Mouse (Mus musculus) kidney, postnatal 0 days (tissue): ENCODE measurements around the gene Col7a1. TPM values are rescaled to one million over a fixed set of nuclear protein-coding genes. Genes with fewer than 3 reads are reported as not detected.

Source experiments
- ATAC-seq: fragments of 200-750 bp; cut with Nextera tagmentation; replicated peaks from 2 replicates; pipeline ENCODE4 v1.8.0; 2017; ENCODE audit warnings: low read depth, moderate number of reproducible peaks, moderate TSS enrichment, moderate library complexity; ENCODE audit not compliant: low FRiP score
- DNase-seq: peaks from one replicate; pipeline ENCODE4 v3.0.0-alpha.2; 2016; ENCODE audit warnings: low spot score
- H3K27ac ChIP-seq: fragments of 300-500 bp; sonication (generic); 2 replicates; pipeline ENCODE4 v1.5.1; 2014; ENCODE audit warnings: mild to moderate bottlenecking
- H3K27me3 ChIP-seq: fragments of 300-500 bp; sonication (generic); 2 replicates; pipeline ENCODE4 v1.6.1; 2014; ENCODE audit warnings: low read length, mixed read lengths; ENCODE audit not compliant: insufficient read depth
- H3K36me3 ChIP-seq: fragments of 300-500 bp; sonication (generic); 2 replicates; pipeline ENCODE4 v1.6.1; 2014; ENCODE audit warnings: low read length, mixed read lengths; ENCODE audit not compliant: insufficient read depth
- H3K4me1 ChIP-seq: fragments of 300-500 bp; sonication (generic); replicated peaks from 2 replicates; pipeline ENCODE4 v1.6.1; 2014; ENCODE audit warnings: antibody characterized with exemption, low read length, mixed read lengths; ENCODE audit not compliant: insufficient read depth
- H3K4me2 ChIP-seq: fragments of 300-500 bp; sonication (generic); 2 replicates; pipeline ENCODE4 v1.6.1; 2014; ENCODE audit warnings: mild to moderate bottlenecking, low read length, moderate library complexity, mixed read lengths
- H3K4me3 ChIP-seq: fragments of 300-500 bp; sonication (generic); replicated peaks from 2 replicates; pipeline ENCODE4 v1.5.1; 2014; ENCODE audit warnings: low read depth, low read length
- H3K9ac ChIP-seq: fragments of 300-500 bp; sonication (generic); 2 replicates; pipeline ENCODE4 v1.6.1; 2014; ENCODE audit warnings: low read depth, low read length
- H3K9me3 ChIP-seq: fragments of 300-500 bp; sonication (generic); replicated peaks from 2 replicates; pipeline ENCODE4 v1.6.1; 2016; ENCODE audit warnings: low read length, inconsistent platforms, mixed read lengths
- CTCF ChIP-seq: IDR thresholded peaks from 2 replicates; pipeline ENCODE4 v1.5.1; 2016; ENCODE audit warnings: antibody characterized with exemption, low read depth, mild to moderate bottlenecking, moderate library complexity
- WGBS: fragments of 180-500 bp; shearing (Covaris S2); extraction: QIAGEN DNeasy Blood & Tissue Kit; methylation state at CpG from one replicate; pipeline ENCODE4 v1.1.7; 2014; 5-methylcytosine and 5-hydroxymethylcytosine counted together
- polyA plus RNA-seq: library from polyadenylated mRNA; unstranded; fragments of >200 nt; fragmentation: Nextera tagmentation; extraction: Ambion mirVana; gene quantifications from 2 replicates; pipeline ENCODE4 v1.2.1, GENCODE M21; 2015

The Col7a1 gene
- polyA plus RNA-seq, 1 experiment from 2014 or later: 3.1 TPM

- ATAC-seq: 0 out of 2 replicates have a peak, but pooled peaks have one; percentile 3
- 22% methylated on average over 3 of the region's 3 CpGs for WGBS
- H3K9me3 ChIP-seq: no peaks in the 10 kb centered on the region
- H3K36me3 ChIP-seq: peaks cover 19% of the 10 kb centered on the region
- no peak overlapping the region for H3K4me3 ChIP-seq
- H3K4me1 ChIP-seq: no peaks in the 10 kb centered on the region
- no peak for TF ChIP-seq CTCF
- no peaks in the 10 kb centered on the region for H3K27me3 ChIP-seq
- DNase-seq: no peak
- H3K27ac ChIP-seq: no peak overlapping the region
- no peak overlapping the region for H3K9ac ChIP-seq
- H3K4me2 ChIP-seq: no peak overlapping the region
Observed at GRCm38 (mm10) chr9:108935991-108936390, 17.4 kb upstream of the Col7a1 start.

GRCm38 (mm10) chr9:108936418-108937364 is 16.7 kb upstream of the Col7a1 start, which contains the start of gene Uqcrc1:
Uqcrc1 (plus strand) TSS chr9:108936633.
- Histone ChIP-seq H3K9me3 (no peaks in the 10 kb centered on the region), H3K36me3 (peaks cover 25% of the 10 kb centered on the region), H3K27me3 (no peaks in the 10 kb centered on the region), H3K27ac (peak within 1 kb of the TSS; percentile 79), H3K4me3 (peak within 1 kb of the TSS; percentile 88), H3K9ac (peak within 1 kb of the TSS; percentile 85), H3K4me1 (no peaks in the 10 kb centered on the region), H3K4me2 (peak within 1 kb of the TSS; percentile 70)
- DNase-seq (peak; percentile 98), ATAC-seq (peak; percentile 95)
- under 1% methylated on average over 52 of the region's 58 CpGs for WGBS
- peak; percentile 93 for TF ChIP-seq CTCF

DNA sequence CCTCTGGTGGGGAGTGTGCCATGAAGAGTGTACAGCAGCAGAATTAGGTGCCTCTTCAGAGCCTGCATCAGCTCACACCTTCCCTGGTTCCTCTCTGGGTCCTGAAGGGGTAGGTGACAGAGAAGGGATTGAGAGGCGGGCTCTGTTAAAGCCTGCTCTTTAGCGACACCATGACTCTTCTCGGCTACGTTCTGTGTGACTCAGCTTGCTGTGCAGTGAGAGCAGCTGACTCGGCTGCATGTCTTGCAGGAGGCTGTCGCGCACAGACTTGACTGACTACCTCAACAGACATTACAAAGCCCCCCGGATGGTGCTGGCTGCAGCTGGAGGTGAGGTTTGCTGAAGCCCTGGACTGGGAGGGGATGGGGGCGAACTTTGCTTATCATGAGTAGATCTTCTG is 8.3 kb upstream of the Col7a1 start:
- no peaks in the 10 kb centered on the region for H3K9me3 ChIP-seq
- H3K27ac ChIP-seq: no peak overlapping the region
- TF ChIP-seq CTCF: no peak
- peaks cover 65% of the 10 kb centered on the region for H3K36me3 ChIP-seq
- no peak overlapping the region for H3K4me3 ChIP-seq
- no peaks in the 10 kb centered on the region for H3K27me3 ChIP-seq
- H3K4me2 ChIP-seq: no peak overlapping the region
- peaks cover 7% of the 10 kb centered on the region for H3K4me1 ChIP-seq
- ATAC-seq (no peak), DNase-seq (no peak)
- WGBS: 81% methylated on average over 9 of the region's 9 CpGs
- no peak overlapping the region for H3K9ac ChIP-seq

GRCm38 (mm10) chr9:108945608-108946007 is 7.8 kb upstream of the Col7a1 start:
- no peak for TF ChIP-seq CTCF
- Histone ChIP-seq H3K27ac (no peak overlapping the region), H3K36me3 (peaks cover 65% of the 10 kb centered on the region), H3K4me2 (no peak overlapping the region), H3K4me3 (no peak overlapping the region), H3K9me3 (no peaks in the 10 kb centered on the region), H3K27me3 (no peaks in the 10 kb centered on the region), H3K9ac (no peak overlapping the region), H3K4me1 (peaks cover 7% of the 10 kb centered on the region)
- DNase-seq (no peak), ATAC-seq (no peak)
- 80% methylated on average over 5 of the region's 5 CpGs for WGBS

GRCm38 (mm10) chr9:108949231-108949966 is 4.0 kb upstream of the Col7a1 start:
- Histone ChIP-seq H3K4me2 (no peak overlapping the region), H3K4me3 (no peak overlapping the region), H3K27ac (peak overlapping the region; percentile 75), H3K27me3 (no peaks in the 10 kb centered on the region), H3K36me3 (peaks cover 42% of the 10 kb centered on the region), H3K9me3 (no peaks in the 10 kb centered on the region), H3K9ac (no peak overlapping the region), H3K4me1 (peaks cover 14% of the 10 kb centered on the region)
- ATAC-seq (peak; percentile 55), DNase-seq (peak; percentile 87)
- 51% methylated on average over 13 of the region's 13 CpGs for WGBS
- TF ChIP-seq CTCF: no peak

GRCm38 (mm10) chr9:108949967-108950728 is 3.2 kb upstream of the Col7a1 start:
- DNase-seq (no peak), ATAC-seq (peak; percentile 9; the same call in 1 of the 2 replicates)
- Histone ChIP-seq H3K36me3 (peaks cover 38% of the 10 kb centered on the region), H3K4me1 (peaks cover 14% of the 10 kb centered on the region), H3K4me3 (no peak overlapping the region), H3K9ac (no peak overlapping the region), H3K9me3 (no peaks in the 10 kb centered on the region), H3K4me2 (no peak overlapping the region), H3K27ac (peak overlapping the region; percentile 75), H3K27me3 (no peaks in the 10 kb centered on the region)
- WGBS: 82% methylated on average over 9 of the region's 9 CpGs
- TF ChIP-seq CTCF: no peak
